Mouse (Mus musculus): Measurements from ENCODE around the gene Cntnap4. TPM values are rescaled to one million over a fixed set of nuclear protein-coding genes. Genes with fewer than 3 reads are reported as not detected.
A peak's percentile ranks its signal among the peaks of the same experiment; 100 is the strongest.

Gene Cntnap4
- polyA plus RNA-seq, 1 experiment from 2014 or later = 1.7 TPM

DNA sequence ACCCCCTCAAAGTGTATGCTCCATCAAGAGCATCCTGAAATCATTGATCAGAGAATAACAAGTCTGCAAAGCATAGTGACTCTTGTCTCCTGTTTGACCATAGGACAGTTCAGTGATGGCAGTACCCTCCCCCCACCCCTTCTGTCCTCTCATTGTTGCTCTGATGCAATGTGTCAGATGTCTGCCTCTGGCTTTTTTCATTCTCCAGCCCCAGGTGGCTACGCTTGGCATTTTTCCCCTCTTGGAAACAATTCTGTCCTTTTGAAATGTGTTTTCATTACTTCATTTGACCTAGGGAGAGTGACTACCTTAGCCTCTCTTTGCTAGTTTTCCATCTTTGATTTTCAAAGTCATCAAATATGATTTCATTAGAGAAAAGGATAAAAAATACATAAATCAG is 104.8 kb downstream of the Cntnap4 start:
- Histone ChIP-seq H3K4me3 (replicated peaks; ENCODE audit: low read length) (no peak overlapping the region), H3K4me1 (ENCODE audit: control insufficient read depth, insufficient read depth, low read length) (no peaks in the 10 kb centered on the region), H3K27me3 (ENCODE audit: control insufficient read depth, insufficient read depth, low read length) (no peaks in the 10 kb centered on the region), H3K9me3 (replicated peaks; ENCODE audit: control insufficient read depth, low read length) (no peaks in the 10 kb centered on the region), H3K4me2 (ENCODE audit: low read depth, low read length) (no peak overlapping the region), H3K36me3 (ENCODE audit: control insufficient read depth, insufficient read depth, low read length) (no peaks in the 10 kb centered on the region), H3K27ac (ENCODE audit: low read length) (no peak overlapping the region), H3K9ac (ENCODE audit: low read length) (no peak overlapping the region)
- WGBS = 36% methylated on average over 1 of the region's 1 CpGs
- no peak for ATAC-seq (ENCODE audit: insufficient read depth, low FRiP score)

DNA sequence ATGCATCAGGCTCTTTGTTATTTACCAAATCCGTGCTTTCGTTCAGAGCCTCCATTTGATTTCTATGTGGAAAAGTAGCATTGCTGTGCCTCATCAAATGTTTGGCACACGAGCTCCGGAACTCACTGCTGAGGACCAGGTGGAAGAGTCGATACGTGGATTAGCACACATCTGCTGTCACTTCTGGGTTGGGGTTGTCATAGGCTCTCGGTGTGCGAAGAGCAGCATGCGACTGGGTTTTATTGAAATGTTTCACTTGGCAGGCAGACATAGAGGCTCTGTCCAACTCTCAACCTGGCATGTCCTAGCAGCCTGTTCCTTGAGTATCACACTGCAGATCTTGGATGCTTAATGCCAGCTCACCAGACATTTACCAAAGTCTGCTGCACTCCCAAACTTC is 111.9 kb downstream of the Cntnap4 start:
- Histone ChIP-seq H3K9ac (ENCODE audit: low read length) (no peak overlapping the region), H3K27me3 (ENCODE audit: control insufficient read depth, insufficient read depth, low read length) (no peaks in the 10 kb centered on the region), H3K36me3 (ENCODE audit: control insufficient read depth, insufficient read depth, low read length) (no peaks in the 10 kb centered on the region), H3K4me1 (ENCODE audit: control insufficient read depth, insufficient read depth, low read length) (no peaks in the 10 kb centered on the region), H3K4me2 (ENCODE audit: low read depth, low read length) (no peak overlapping the region), H3K27ac (ENCODE audit: low read length) (no peak overlapping the region), H3K9me3 (replicated peaks; ENCODE audit: control insufficient read depth, low read length) (no peaks in the 10 kb centered on the region; the same call in 1 of the 2 replicates), H3K4me3 (replicated peaks; ENCODE audit: low read length) (no peak overlapping the region)
- no peak for ATAC-seq (ENCODE audit: insufficient read depth, low FRiP score)
- 89% methylated on average over 9 of the region's 9 CpGs for WGBS

DNA sequence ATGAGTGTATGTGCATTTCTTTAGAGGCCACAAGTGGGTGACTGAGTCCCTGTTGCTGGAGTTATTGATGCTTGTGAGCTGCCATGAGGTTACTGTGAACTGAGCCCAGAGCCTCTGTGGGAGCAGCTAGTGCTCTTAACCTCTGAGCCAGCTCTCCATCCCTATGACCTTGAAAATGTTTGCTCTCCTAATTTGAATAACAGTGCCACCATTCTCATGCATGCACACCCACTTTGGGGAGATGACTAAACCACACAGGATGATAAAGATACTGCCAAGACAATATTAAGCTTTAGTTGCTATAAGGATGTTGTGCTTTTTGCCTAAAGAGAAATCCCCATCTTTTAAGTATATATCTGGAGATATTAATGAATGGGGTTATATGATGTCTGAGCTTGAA is 125.9 kb downstream of the Cntnap4 start:
- Histone ChIP-seq H3K36me3 (ENCODE audit: control insufficient read depth, insufficient read depth, low read length) (no peaks in the 10 kb centered on the region), H3K27ac (ENCODE audit: low read length) (no peak overlapping the region), H3K4me2 (ENCODE audit: low read depth, low read length) (no peak overlapping the region), H3K4me3 (replicated peaks; ENCODE audit: low read length) (no peak overlapping the region), H3K9ac (ENCODE audit: low read length) (no peak overlapping the region), H3K4me1 (ENCODE audit: control insufficient read depth, insufficient read depth, low read length) (no peaks in the 10 kb centered on the region), H3K9me3 (replicated peaks; ENCODE audit: control insufficient read depth, low read length) (no peaks in the 10 kb centered on the region), H3K27me3 (ENCODE audit: control insufficient read depth, insufficient read depth, low read length) (no peaks in the 10 kb centered on the region)
- ATAC-seq (ENCODE audit: insufficient read depth, low FRiP score) = no peak

DNA sequence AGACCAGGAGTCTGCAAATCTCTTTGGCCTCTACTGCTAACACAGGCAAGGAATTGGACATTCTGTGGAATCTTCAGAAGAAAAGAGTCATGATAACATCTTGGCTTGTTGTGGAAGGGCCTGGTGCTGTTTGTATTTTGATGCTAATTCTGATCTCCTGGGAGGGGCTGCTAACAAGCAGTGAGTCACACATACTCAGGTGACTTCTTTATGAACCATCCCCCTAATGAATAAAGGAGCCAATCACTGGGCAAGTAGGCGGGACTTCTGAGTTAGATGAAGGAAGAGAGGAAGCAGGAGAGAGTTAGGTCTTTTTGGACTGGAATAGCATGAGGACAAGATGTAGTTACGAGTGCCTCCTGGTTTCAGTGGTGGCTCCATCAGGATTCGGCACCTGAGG is 128.3 kb downstream of the Cntnap4 start:
- Histone ChIP-seq H3K9me3 (replicated peaks; ENCODE audit: control insufficient read depth, low read length) (no peaks in the 10 kb centered on the region), H3K27me3 (ENCODE audit: control insufficient read depth, insufficient read depth, low read length) (no peaks in the 10 kb centered on the region), H3K27ac (ENCODE audit: low read length) (no peak overlapping the region), H3K4me2 (ENCODE audit: low read depth, low read length) (no peak overlapping the region), H3K9ac (ENCODE audit: low read length) (no peak overlapping the region), H3K36me3 (ENCODE audit: control insufficient read depth, insufficient read depth, low read length) (no peaks in the 10 kb centered on the region), H3K4me1 (ENCODE audit: control insufficient read depth, insufficient read depth, low read length) (no peaks in the 10 kb centered on the region), H3K4me3 (replicated peaks; ENCODE audit: low read length) (no peak overlapping the region)
- no peak for ATAC-seq (ENCODE audit: insufficient read depth, low FRiP score)
- WGBS = 85% methylated on average over 3 of the region's 3 CpGs

DNA sequence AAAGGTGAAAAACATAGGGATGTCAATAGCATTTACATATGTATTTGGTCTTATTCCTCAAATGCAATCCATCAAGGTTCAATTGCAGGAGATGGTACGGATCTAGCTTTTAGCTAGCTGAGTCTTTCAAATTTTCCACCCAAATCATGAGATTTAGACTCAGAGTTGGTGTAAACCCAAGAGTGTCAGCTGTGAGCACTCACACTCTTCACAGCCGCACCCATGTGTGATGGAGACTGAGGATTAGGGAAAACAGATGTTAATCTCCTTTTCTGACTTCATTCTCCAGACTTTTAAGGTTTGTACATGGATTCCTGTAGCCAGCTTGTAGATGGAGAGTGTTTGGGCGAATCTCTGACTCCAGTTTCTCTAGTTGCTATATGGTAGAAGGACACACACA is 147.1 kb downstream of the Cntnap4 start:
- Histone ChIP-seq H3K9me3 (replicated peaks; ENCODE audit: control insufficient read depth, low read length) (no peaks in the 10 kb centered on the region), H3K27me3 (ENCODE audit: control insufficient read depth, insufficient read depth, low read length) (no peaks in the 10 kb centered on the region), H3K9ac (ENCODE audit: low read length) (no peak overlapping the region), H3K27ac (ENCODE audit: low read length) (no peak overlapping the region), H3K4me3 (replicated peaks; ENCODE audit: low read length) (no peak overlapping the region), H3K36me3 (ENCODE audit: control insufficient read depth, insufficient read depth, low read length) (no peaks in the 10 kb centered on the region), H3K4me2 (ENCODE audit: low read depth, low read length) (no peak overlapping the region), H3K4me1 (ENCODE audit: control insufficient read depth, insufficient read depth, low read length) (no peaks in the 10 kb centered on the region)
- no peak for ATAC-seq (ENCODE audit: insufficient read depth, low FRiP score)
- WGBS = 44% methylated on average over 3 of the region's 3 CpGs

DNA sequence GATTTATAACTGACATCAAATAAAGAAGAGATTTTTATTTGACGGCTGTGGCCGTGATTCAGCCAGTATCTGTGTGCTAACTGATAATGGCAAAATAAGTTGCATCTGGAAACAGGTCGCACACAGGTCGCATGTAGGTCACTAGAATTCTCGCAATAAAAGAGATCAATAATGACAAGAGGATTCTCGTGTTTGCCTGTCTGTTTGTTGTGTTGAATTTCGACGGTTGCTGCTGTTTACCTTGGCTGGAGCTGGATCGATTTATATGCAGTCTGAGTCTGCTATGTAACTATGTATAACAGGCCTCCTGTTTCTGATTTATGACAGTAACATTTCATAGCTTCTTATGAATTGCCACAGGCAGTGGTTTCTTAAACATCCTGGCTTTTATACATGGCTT is 155.1 kb downstream of the Cntnap4 start:
- H3K27me3 ChIP-seq (ENCODE audit: control insufficient read depth, insufficient read depth, low read length) = no peaks in the 10 kb centered on the region
- no peak overlapping the region for H3K9ac ChIP-seq (ENCODE audit: low read length)
- H3K36me3 ChIP-seq (ENCODE audit: control insufficient read depth, insufficient read depth, low read length) = no peaks in the 10 kb centered on the region
- no peaks in the 10 kb centered on the region for H3K4me1 ChIP-seq (ENCODE audit: control insufficient read depth, insufficient read depth, low read length)
- ATAC-seq (ENCODE audit: insufficient read depth, low FRiP score) = no peak
- H3K27ac ChIP-seq (ENCODE audit: low read length) = no peak overlapping the region
- WGBS = 38% methylated on average over 9 of the region's 9 CpGs
- no peak overlapping the region for H3K4me2 ChIP-seq (ENCODE audit: low read depth, low read length)
- H3K9me3 ChIP-seq (replicated peaks; ENCODE audit: control insufficient read depth, low read length) = no peaks in the 10 kb centered on the region
- H3K4me3 ChIP-seq (replicated peaks; ENCODE audit: low read length) = no peak overlapping the region

DNA sequence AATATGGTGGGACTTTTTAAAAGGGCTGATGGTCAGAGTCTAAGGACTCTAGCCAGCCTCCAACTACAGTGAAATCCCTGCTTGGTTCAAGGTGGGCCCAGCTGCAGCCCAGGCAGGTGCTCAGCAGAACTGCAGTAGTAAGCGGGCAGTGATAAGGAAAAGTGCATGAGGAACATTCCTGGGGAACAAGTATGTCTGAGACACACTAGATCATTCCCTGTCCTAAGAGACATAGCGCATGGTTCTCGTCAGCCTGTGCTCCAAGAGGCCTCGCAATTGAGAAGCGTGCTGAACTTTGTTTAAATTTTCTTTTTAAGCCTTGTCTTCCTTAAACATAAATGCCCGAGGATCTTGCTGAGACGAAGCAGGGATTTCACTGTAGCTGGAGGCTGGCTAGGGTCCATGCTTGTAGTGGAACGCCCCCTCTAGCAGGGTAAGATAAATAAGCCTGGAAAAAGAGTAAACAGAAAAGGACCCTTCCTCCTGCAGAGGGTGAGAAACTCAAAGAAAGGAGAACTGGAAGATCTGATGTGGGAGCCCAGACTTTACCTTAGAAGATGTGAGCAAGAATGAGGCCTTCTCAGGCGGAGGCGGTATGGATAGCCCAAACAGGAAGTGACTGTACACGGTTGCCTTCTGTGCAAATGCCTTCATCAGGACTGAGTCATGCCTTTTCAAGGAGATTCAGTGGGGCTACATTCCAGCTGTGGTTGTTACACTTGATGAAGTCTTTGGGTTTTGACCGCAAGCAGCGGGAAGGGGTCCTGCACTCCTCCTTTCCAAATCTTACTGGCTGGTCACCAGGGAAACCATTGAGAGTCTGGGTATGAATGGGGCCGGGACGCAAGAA is 161.0 kb downstream of the Cntnap4 start:
- no peak overlapping the region for H3K9ac ChIP-seq (ENCODE audit: low read length)
- no peaks in the 10 kb centered on the region for H3K36me3 ChIP-seq (ENCODE audit: control insufficient read depth, insufficient read depth, low read length)
- no peak overlapping the region; the same call in 1 of the 2 replicates for H3K4me2 ChIP-seq (ENCODE audit: low read depth, low read length)
- H3K4me1 ChIP-seq (ENCODE audit: control insufficient read depth, insufficient read depth, low read length) = no peaks in the 10 kb centered on the region
- peak overlapping the region; percentile 42 for H3K27ac ChIP-seq (ENCODE audit: low read length)
- peak; percentile 73 for ATAC-seq (ENCODE audit: insufficient read depth, low FRiP score)
- WGBS = 54% methylated on average over 15 of the region's 15 CpGs
- no peak overlapping the region for H3K4me3 ChIP-seq (replicated peaks; ENCODE audit: low read length)
- H3K9me3 ChIP-seq (replicated peaks; ENCODE audit: control insufficient read depth, low read length) = no peaks in the 10 kb centered on the region
- H3K27me3 ChIP-seq (ENCODE audit: control insufficient read depth, insufficient read depth, low read length) = no peaks in the 10 kb centered on the region

DNA sequence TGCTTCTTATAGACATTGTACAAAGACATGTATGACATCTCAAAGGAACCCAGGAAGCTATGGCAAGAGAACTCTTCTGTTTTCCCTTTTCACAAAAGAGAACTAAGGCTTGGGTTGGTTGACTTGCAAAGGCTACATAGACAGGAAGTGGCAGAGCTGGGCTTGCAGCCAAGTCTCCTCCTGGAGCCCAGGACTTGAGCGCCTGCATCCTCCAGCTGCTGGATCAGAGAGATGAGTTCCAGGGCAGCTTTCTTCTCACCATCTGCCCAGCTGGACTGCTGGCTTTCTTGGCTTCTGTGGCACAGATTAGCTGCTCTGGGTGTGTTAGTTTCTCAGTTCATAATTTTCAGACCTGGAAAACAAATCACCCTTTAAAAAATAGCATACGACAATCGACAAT is 165.7 kb downstream of the Cntnap4 start:
- no peaks in the 10 kb centered on the region for H3K27me3 ChIP-seq (ENCODE audit: control insufficient read depth, insufficient read depth, low read length)
- H3K4me1 ChIP-seq (ENCODE audit: control insufficient read depth, insufficient read depth, low read length) = no peaks in the 10 kb centered on the region
- H3K36me3 ChIP-seq (ENCODE audit: control insufficient read depth, insufficient read depth, low read length) = no peaks in the 10 kb centered on the region
- H3K4me2 ChIP-seq (ENCODE audit: low read depth, low read length) = no peak overlapping the region
- no peak for ATAC-seq (ENCODE audit: insufficient read depth, low FRiP score)
- H3K4me3 ChIP-seq (replicated peaks; ENCODE audit: low read length) = no peak overlapping the region
- no peaks in the 10 kb centered on the region for H3K9me3 ChIP-seq (replicated peaks; ENCODE audit: control insufficient read depth, low read length)
- H3K9ac ChIP-seq (ENCODE audit: low read length) = no peak overlapping the region
- 82% methylated on average over 3 of the region's 3 CpGs for WGBS
- H3K27ac ChIP-seq (ENCODE audit: low read length) = no peak overlapping the region

DNA sequence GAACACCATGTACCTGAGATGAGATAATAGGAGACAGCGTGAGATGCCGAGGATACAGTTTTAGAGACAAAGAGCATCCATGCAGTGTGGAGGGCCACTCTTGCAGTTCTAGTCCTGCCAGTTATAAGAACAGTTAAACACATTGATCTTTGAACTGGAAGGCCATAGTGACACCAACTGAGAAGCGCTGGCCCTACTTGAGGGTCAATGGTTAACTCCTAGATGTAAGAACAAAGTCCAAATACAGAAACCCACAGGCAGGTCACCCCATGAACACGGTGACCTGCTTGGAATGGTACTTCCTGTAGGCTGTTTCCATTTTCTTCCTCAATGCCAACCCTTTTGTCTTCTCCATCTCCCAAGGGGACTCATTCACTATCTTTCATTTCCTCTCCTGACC is 173.5 kb downstream of the Cntnap4 start:
- Histone ChIP-seq H3K4me3 (replicated peaks; ENCODE audit: low read length) (no peak overlapping the region), H3K27ac (ENCODE audit: low read length) (no peak overlapping the region), H3K4me1 (ENCODE audit: control insufficient read depth, insufficient read depth, low read length) (no peaks in the 10 kb centered on the region), H3K9ac (ENCODE audit: low read length) (no peak overlapping the region), H3K27me3 (ENCODE audit: control insufficient read depth, insufficient read depth, low read length) (no peaks in the 10 kb centered on the region), H3K36me3 (ENCODE audit: control insufficient read depth, insufficient read depth, low read length) (no peaks in the 10 kb centered on the region), H3K4me2 (ENCODE audit: low read depth, low read length) (no peak overlapping the region), H3K9me3 (replicated peaks; ENCODE audit: control insufficient read depth, low read length) (no peaks in the 10 kb centered on the region)
- ATAC-seq (ENCODE audit: insufficient read depth, low FRiP score) = no peak
- WGBS = 85% methylated on average over 4 of the region's 4 CpGs

Data from stomach, embryonic 16.5 days (tissue).